Mouse (Mus musculus): ENCODE measurements around the gene Prune2. TPM values are rescaled to one million over a fixed set of nuclear protein-coding genes. Genes with fewer than 3 reads are reported as not detected.
A peak's percentile ranks its signal among the peaks of the same experiment; 100 is the strongest.

Gene Prune2
- total and polyA plus RNA-seq, 3 experiments = 16.3 to 54.6 (median 48.7) TPM

DNA sequence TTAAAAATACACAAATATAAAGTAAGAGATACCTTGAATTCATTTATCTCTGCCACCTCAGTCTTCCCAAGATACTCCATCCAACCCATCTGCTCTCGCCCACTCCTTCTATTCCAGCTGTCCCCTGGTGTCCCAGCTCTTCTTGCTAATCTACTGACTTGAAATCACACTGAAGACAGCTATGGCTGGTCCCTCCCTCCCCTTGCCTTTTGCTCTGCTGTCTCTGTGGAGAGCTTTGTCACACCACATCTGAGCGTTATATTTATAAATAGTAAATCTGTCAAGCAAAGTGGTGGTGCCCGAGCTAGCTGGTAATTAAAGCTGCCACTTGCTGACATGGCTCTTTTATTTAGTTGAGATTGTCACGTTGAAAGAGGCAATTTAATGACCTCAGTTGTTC, 224.6 kb downstream of the Prune2 start:
- no peak overlapping the region for H3K4me3 ChIP-seq
- no peaks in the 10 kb centered on the region for H3K36me3 ChIP-seq (ENCODE audit: control insufficient read depth, insufficient read depth, low read length)
- no peaks in the 10 kb centered on the region for H3K79me2 ChIP-seq (replicated peaks; ENCODE audit: control insufficient read depth, insufficient read depth, low read length)
- no peaks in the 10 kb centered on the region for H3K4me1 ChIP-seq (ENCODE audit: control insufficient read depth, insufficient read depth, low read length)
- TF ChIP-seq CTCF (IDR thresholded peaks at IDR 0.05) (no peak), EP300 (IDR thresholded peaks at IDR 0.05; ENCODE audit: insufficient read depth, low read depth, low read length) (no peak)
- peak in 1 of 2 experiments; percentile 14 for DNase-seq
- 47% methylated on average over 4 of the region's 4 CpGs for WGBS
- no peaks in the 10 kb centered on the region for H3K27me3 ChIP-seq (ENCODE audit: control insufficient read depth, insufficient read depth, low read length)
- intact Hi-C loops (cut with DNase I) = no loop called here
- peak overlapping the region; percentile 47 for H3K27ac ChIP-seq
- no peak overlapping the region for H3K9ac ChIP-seq (ENCODE audit: low read depth, low read length)

DNA sequence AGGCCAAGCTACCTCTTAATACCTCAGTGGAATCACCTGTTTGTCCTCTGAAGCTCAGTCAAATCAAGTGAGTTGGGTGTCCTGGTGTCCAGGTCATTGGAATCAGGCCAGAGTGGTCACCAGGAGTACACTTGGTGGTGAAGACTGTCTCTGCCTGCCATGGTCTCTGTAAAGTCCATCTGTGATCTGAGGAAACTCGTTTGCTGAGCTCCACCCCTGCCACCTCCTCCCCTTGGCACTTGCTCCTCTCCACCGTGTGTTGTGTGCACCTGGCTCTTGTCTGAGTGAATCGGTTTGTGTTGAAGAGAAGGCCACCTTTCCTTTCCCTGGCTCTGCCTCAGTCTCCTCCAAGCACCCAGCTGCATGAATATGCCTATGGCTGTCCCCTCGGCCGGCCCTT, 238.8 kb downstream of the Prune2 start:
- Histone ChIP-seq H3K27ac (no peak overlapping the region), H3K9ac (ENCODE audit: low read depth, low read length) (no peak overlapping the region), H3K27me3 (ENCODE audit: control insufficient read depth, insufficient read depth, low read length) (no peaks in the 10 kb centered on the region), H3K4me3 (no peak overlapping the region), H3K79me2 (replicated peaks; ENCODE audit: control insufficient read depth, insufficient read depth, low read length) (no peaks in the 10 kb centered on the region), H3K4me1 (ENCODE audit: control insufficient read depth, insufficient read depth, low read length) (no peaks in the 10 kb centered on the region), H3K36me3 (ENCODE audit: control insufficient read depth, insufficient read depth, low read length) (no peaks in the 10 kb centered on the region)
- no peak for TF ChIP-seq POLR2A (IDR thresholded peaks at IDR 0.05; ENCODE audit: insufficient read depth, low read depth, low read length)
- no peak for TF ChIP-seq EP300 (IDR thresholded peaks at IDR 0.05; ENCODE audit: insufficient read depth, low read depth, low read length)
- TF ChIP-seq CTCF (IDR thresholded peaks at IDR 0.05) = no peak
- DNase-seq = no peak
- intact Hi-C loops (cut with DNase I) = no loop called here
- WGBS = 83% methylated on average over 5 of the region's 5 CpGs

DNA sequence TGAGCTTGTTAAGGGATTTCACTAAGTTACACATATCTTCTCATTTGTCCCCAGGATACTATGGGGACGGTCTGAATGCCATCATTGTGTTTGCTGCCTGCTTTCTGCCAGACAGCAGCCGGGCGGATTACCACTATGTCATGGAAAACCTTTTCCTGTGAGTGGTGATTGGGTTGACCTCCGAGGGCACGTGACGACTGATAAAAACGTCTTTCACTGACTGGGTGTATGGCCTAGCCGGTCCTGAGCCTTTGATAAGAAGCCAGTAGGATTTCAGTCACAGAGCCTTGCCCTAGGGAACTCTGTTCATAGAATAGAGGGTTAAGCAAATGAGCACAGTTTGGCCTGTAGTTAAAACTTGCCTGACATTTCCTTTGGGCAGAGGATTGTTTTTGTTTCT, 243.1 kb downstream of the Prune2 start:
- no peak for TF ChIP-seq POLR2A (IDR thresholded peaks at IDR 0.05; ENCODE audit: insufficient read depth, low read depth, low read length)
- no peak for TF ChIP-seq EP300 (IDR thresholded peaks at IDR 0.05; ENCODE audit: insufficient read depth, low read depth, low read length)
- DNase-seq = peak in 1 of 2 experiments; percentile 14
- WGBS = 20% methylated on average over 8 of the region's 8 CpGs
- H3K36me3 ChIP-seq (ENCODE audit: control insufficient read depth, insufficient read depth, low read length) = no peaks in the 10 kb centered on the region
- H3K4me3 ChIP-seq = no peak overlapping the region
- no peaks in the 10 kb centered on the region for H3K4me1 ChIP-seq (ENCODE audit: control insufficient read depth, insufficient read depth, low read length)
- H3K27me3 ChIP-seq (ENCODE audit: control insufficient read depth, insufficient read depth, low read length) = no peaks in the 10 kb centered on the region
- H3K9ac ChIP-seq (ENCODE audit: low read depth, low read length) = no peak overlapping the region
- intact Hi-C loops (cut with DNase I) = no loop called here
- H3K79me2 ChIP-seq (replicated peaks; ENCODE audit: control insufficient read depth, insufficient read depth, low read length) = no peaks in the 10 kb centered on the region
- no peak overlapping the region for H3K27ac ChIP-seq

DNA sequence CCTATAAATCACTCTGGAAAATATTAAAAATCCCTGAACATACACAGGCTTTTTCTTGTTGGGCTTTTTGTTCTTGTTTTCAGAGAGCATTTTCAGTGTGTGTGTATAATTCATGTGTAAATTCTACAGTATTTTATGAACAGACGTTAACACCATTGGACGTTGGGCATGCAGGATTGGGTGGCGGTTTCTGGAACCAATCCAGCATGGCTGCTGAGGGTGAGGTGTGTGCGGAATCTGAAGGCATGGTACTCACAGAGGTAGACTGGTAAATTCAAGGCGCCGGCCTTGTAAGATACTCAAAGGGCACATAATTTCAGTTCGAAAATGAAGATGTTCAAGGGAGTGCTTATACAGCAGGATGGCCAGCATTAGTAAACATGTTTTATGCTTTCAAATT, 251.2 kb downstream of the Prune2 start:
- Histone ChIP-seq H3K4me3 (no peak overlapping the region), H3K4me1 (ENCODE audit: control insufficient read depth, insufficient read depth, low read length) (no peaks in the 10 kb centered on the region), H3K36me3 (ENCODE audit: control insufficient read depth, insufficient read depth, low read length) (no peaks in the 10 kb centered on the region), H3K79me2 (replicated peaks; ENCODE audit: control insufficient read depth, insufficient read depth, low read length) (no peaks in the 10 kb centered on the region), H3K27ac (no peak overlapping the region), H3K27me3 (ENCODE audit: control insufficient read depth, insufficient read depth, low read length) (no peaks in the 10 kb centered on the region), H3K9ac (ENCODE audit: low read depth, low read length) (no peak overlapping the region)
- TF ChIP-seq CTCF (IDR thresholded peaks at IDR 0.05) (no peak), POLR2A (IDR thresholded peaks at IDR 0.05; ENCODE audit: insufficient read depth, low read depth, low read length) (no peak), EP300 (IDR thresholded peaks at IDR 0.05; ENCODE audit: insufficient read depth, low read depth, low read length) (no peak)
- intact Hi-C loops (cut with DNase I) = no loop called here
- 87% methylated on average over 7 of the region's 7 CpGs for WGBS
- DNase-seq = no peak

DNA sequence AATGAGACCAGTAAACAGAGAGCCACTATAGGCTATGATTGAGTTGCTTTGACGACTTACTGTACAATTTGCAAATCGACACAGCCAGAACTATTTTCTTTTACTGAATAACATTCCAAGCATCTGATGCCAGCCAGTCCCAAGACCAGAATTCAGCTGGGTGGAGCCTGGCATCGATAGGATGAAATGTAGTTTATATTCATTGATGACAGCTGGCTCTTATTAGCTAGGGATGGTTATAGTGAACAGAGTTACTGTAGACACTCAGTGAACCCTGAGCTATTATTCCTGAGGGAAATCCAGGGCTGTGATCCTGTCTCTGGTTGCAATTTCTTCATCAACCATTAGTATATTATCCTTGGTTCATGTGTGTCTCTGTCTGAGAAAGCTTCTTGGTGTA, 254.6 kb downstream of the Prune2 start:
- DNase-seq = no peak

DNA sequence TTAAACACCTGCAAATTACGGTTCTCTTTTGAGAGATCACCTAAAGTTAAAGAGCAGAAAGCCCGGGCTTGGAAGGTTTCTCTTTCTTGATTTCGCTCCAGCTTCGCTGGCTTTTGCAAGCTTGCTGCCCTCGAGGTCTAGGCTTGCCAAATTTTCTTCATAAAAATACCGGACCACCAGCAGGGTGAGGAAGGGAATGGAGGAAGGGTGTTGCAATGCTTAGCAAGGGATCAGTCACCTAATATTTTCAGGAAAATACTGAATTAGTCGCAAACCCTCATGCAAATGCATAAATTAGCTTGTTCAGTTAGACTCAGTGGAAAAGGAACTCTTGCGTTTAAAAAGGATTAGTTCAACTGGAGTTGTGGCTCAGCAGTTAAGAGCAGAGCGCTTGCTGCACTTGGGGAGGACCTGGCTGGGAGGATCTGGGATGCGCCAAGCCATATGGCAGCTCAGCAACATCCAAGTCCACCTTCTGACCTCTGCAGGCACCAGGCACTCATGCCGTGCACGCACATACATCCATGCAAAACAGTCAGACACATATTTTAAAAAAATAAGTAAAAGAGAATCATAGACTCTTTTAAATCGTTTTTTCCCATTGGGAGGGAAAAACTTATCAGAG, 259.1 kb downstream of the Prune2 start:
- Histone ChIP-seq H3K4me3 (no peak overlapping the region), H3K4me1 (ENCODE audit: control insufficient read depth, insufficient read depth, low read length) (no peaks in the 10 kb centered on the region; the same call in 1 of the 2 replicates), H3K79me2 (replicated peaks; ENCODE audit: control insufficient read depth, insufficient read depth, low read length) (no peaks in the 10 kb centered on the region), H3K27ac (no peak overlapping the region), H3K27me3 (ENCODE audit: control insufficient read depth, insufficient read depth, low read length) (no peaks in the 10 kb centered on the region), H3K36me3 (ENCODE audit: control insufficient read depth, insufficient read depth, low read length) (no peaks in the 10 kb centered on the region), H3K9ac (ENCODE audit: low read depth, low read length) (no peak overlapping the region)
- DNase-seq = no peak
- intact Hi-C loops (cut with DNase I) = no loop called here
- WGBS = 78% methylated on average over 13 of the region's 13 CpGs
- TF ChIP-seq CTCF (IDR thresholded peaks at IDR 0.05) (no peak), EP300 (IDR thresholded peaks at IDR 0.05; ENCODE audit: insufficient read depth, low read depth, low read length) (no peak), POLR2A (IDR thresholded peaks at IDR 0.05; ENCODE audit: insufficient read depth, low read depth, low read length) (no peak)

More for the DNA sequence above, 254.6 kb downstream of the Prune2 start:
- no peak overlapping the region for H3K27ac ChIP-seq
- no peaks in the 10 kb centered on the region for H3K4me1 ChIP-seq (ENCODE audit: control insufficient read depth, insufficient read depth, low read length)
- TF ChIP-seq POLR2A (IDR thresholded peaks at IDR 0.05; ENCODE audit: insufficient read depth, low read depth, low read length) (no peak), EP300 (IDR thresholded peaks at IDR 0.05; ENCODE audit: insufficient read depth, low read depth, low read length) (no peak), CTCF (IDR thresholded peaks at IDR 0.05) (no peak)
- intact Hi-C loops (cut with DNase I) = no loop called here
- no peaks in the 10 kb centered on the region for H3K79me2 ChIP-seq (replicated peaks; ENCODE audit: control insufficient read depth, insufficient read depth, low read length)
- no peak overlapping the region for H3K9ac ChIP-seq (ENCODE audit: low read depth, low read length)
- no peaks in the 10 kb centered on the region for H3K27me3 ChIP-seq (ENCODE audit: control insufficient read depth, insufficient read depth, low read length)
- no peak overlapping the region for H3K4me3 ChIP-seq
- H3K36me3 ChIP-seq (ENCODE audit: control insufficient read depth, insufficient read depth, low read length) = no peaks in the 10 kb centered on the region
- 69% methylated on average over 3 of the region's 3 CpGs for WGBS
